Comparison of ENCODE assay signal across 14 mouse cellular contexts in genomic region chr11:86878327-86879065, GRCm38 (mm10).
A peak's percentile ranks its signal among the peaks of the same experiment; 100 is the strongest.
DNase-seq lines count a peak whose midpoint lies in the region; ATAC-seq and TF ChIP-seq lines count a peak whose summit lies in the region.
"Had no signal": no experiment of that assay in that cellular context is flagged by ENCODE, and none has a peak within 500 bp of the region (broad histone marks: within the 10 kb centered on the region; RNA-seq: fewer than 3 reads in every experiment).

No protein-coding gene starts in this region.

- H3K4me1 ChIP-seq in forebrain, postnatal 0 days (ENCODE audit: insufficient read depth), result 0 out of 2 replicates have a peak, but pooled peaks cover 3% of the 10 kb centered on the region
- peaks cover 25% of the 10 kb centered on the region for H3K4me1 ChIP-seq in forebrain, embryonic 10.5 days
- H3K4me1 ChIP-seq in liver, embryonic 14.5 days (replicated peaks; ENCODE audit: control insufficient read depth in 2 of 2, insufficient read depth in 2 of 2, low read length in 1 of 2), result no peaks in the 10 kb centered on the region
- H3K4me1 ChIP-seq in liver, embryonic 11.5 days (replicated peaks; ENCODE audit: control insufficient read depth, insufficient read depth, low read length), result peaks cover 8% of the 10 kb centered on the region; the same call in 1 of the 2 replicates
- peaks cover 2 to 6% of the 10 kb centered on the region in 2 experiments for H3K4me1 ChIP-seq in MEL (ENCODE audit: control insufficient read depth in 1 of 2, insufficient read depth in 2 of 2, low read length in 2 of 2)

- no peaks in the 10 kb centered on the region for H3K27me3 ChIP-seq in forebrain, postnatal 0 days (ENCODE audit: insufficient read depth, low read length)
- no peaks in the 10 kb centered on the region for H3K27me3 ChIP-seq in forebrain, embryonic 10.5 days (ENCODE audit: poor library complexity, severe bottlenecking)
- no peaks in the 10 kb centered on the region for H3K27me3 ChIP-seq in liver, embryonic 14.5 days (ENCODE audit: control insufficient read depth, insufficient read depth, low read length)
- no peaks in the 10 kb centered on the region for H3K27me3 ChIP-seq in liver, embryonic 11.5 days (replicated peaks; ENCODE audit: control insufficient read depth, insufficient read depth, low read length)
- H3K27me3 ChIP-seq in MEL (ENCODE audit: control insufficient read depth in 1 of 2, insufficient read depth in 2 of 2, low read length in 2 of 2), result no peaks in the 10 kb centered on the region; a peak in 1 of 4 replicates
- H3K27me3 ChIP-seq: hindbrain, embryonic 15.5 days; midbrain, embryonic 15.5 days had no signal

- H3K9me3 ChIP-seq in forebrain, postnatal 0 days (ENCODE audit: low read length), result no peaks in the 10 kb centered on the region
- H3K9me3 ChIP-seq in forebrain, embryonic 10.5 days, result no peaks in the 10 kb centered on the region
- H3K9me3 ChIP-seq in liver, embryonic 14.5 days (ENCODE audit: control insufficient read depth, low read length), result no peaks in the 10 kb centered on the region
- H3K9me3 ChIP-seq in liver, embryonic 11.5 days (ENCODE audit: control insufficient read depth, low read length), result no peaks in the 10 kb centered on the region
- H3K9me3 ChIP-seq in MEL (replicated peaks; ENCODE audit: insufficient read depth, low read length), result no peaks in the 10 kb centered on the region
- H3K9me3 ChIP-seq: hindbrain, embryonic 15.5 days; midbrain, embryonic 15.5 days had no signal

- peak; percentile 31 for TF ChIP-seq RAD21 in MEL (IDR thresholded peaks at IDR 0.05; ENCODE audit: low read depth, low read length)

- no peaks in the 10 kb centered on the region for H3K79me2 ChIP-seq in MEL (ENCODE audit: control insufficient read depth, insufficient read depth, low read length, poor library complexity)

- no peak overlapping the region for H3K9ac ChIP-seq in forebrain, postnatal 0 days
- H3K9ac ChIP-seq in liver, embryonic 14.5 days (replicated peaks), result no peak overlapping the region
- no peak overlapping the region for H3K9ac ChIP-seq in liver, embryonic 11.5 days (ENCODE audit: low read depth, low read length)
- H3K9ac ChIP-seq in MEL (ENCODE audit: control insufficient read depth, low read depth, low read length, poor library complexity, severe bottlenecking), result no peak overlapping the region
- H3K9ac ChIP-seq: hindbrain, embryonic 15.5 days; midbrain, embryonic 15.5 days had no signal

- H3K4me2 ChIP-seq in forebrain, postnatal 0 days (ENCODE audit: low read depth), result no peak overlapping the region
- no peak overlapping the region for H3K4me2 ChIP-seq in liver, embryonic 14.5 days (ENCODE audit: low read depth)
- no peak overlapping the region for H3K4me2 ChIP-seq in liver, embryonic 11.5 days
- H3K4me2 ChIP-seq: hindbrain, embryonic 15.5 days; midbrain, embryonic 15.5 days had no signal

- H3K4me3 ChIP-seq in forebrain, postnatal 0 days (ENCODE audit: low read depth, low read length), result no peak overlapping the region
- no peak overlapping the region for H3K4me3 ChIP-seq in forebrain, embryonic 10.5 days
- no peak overlapping the region for H3K4me3 ChIP-seq in liver, embryonic 14.5 days (ENCODE audit: insufficient read depth in 1 of 2, low read depth in 2 of 2, low read length in 2 of 2)
- H3K4me3 ChIP-seq in liver, embryonic 11.5 days (ENCODE audit: low read depth, low read length), result no peak overlapping the region
- H3K4me3 ChIP-seq in MEL (ENCODE audit: control insufficient read depth in 1 of 2, insufficient read depth in 1 of 2, low read depth in 2 of 2, low read length in 2 of 2), result no peak overlapping the region
- H3K4me3 ChIP-seq: hindbrain, embryonic 15.5 days; midbrain, embryonic 15.5 days had no signal

- TF ChIP-seq CTCF in forebrain, postnatal 0 days (IDR thresholded peaks at IDR 0.05; ENCODE audit: low read depth), result peak; percentile 24; the same call in 1 of the 2 replicates
- peak; percentile 40 for TF ChIP-seq CTCF in liver, embryonic 14.5 days (IDR thresholded peaks at IDR 0.05; ENCODE audit: low read depth)
- TF ChIP-seq CTCF in MEL (IDR thresholded peaks at IDR 0.05 in 2 of 3, conservative IDR thresholded peaks at IDR 0.05 in 1 of 3; ENCODE audit: control insufficient read depth in 1 of 3, insufficient read depth in 1 of 3, low read depth in 2 of 3, low read length in 3 of 3, poor library complexity in 1 of 3, severe bottlenecking in 1 of 3), result peak; percentile 53 to 59 (median 59)
- 0 out of 2 replicates have a peak, but pooled peaks have one; percentile 21 for TF ChIP-seq CTCF in brain, embryonic 14.5 days (IDR thresholded peaks at IDR 0.05; ENCODE audit: borderline replicate concordance, extremely low read depth, insufficient read depth, insufficient read length)

- TF ChIP-seq EP300 in liver, embryonic 14.5 days (IDR thresholded peaks at IDR 0.05; ENCODE audit: low read depth), result no peak
- TF ChIP-seq EP300 in MEL (IDR thresholded peaks at IDR 0.05; ENCODE audit: low read depth in 1 of 2, low read length in 2 of 2), result no peak

- H3K36me3 ChIP-seq in forebrain, postnatal 0 days (ENCODE audit: insufficient read depth), result no peaks in the 10 kb centered on the region
- no peaks in the 10 kb centered on the region for H3K36me3 ChIP-seq in forebrain, embryonic 10.5 days (replicated peaks)
- H3K36me3 ChIP-seq in liver, embryonic 14.5 days (replicated peaks; ENCODE audit: control insufficient read depth, insufficient read depth, low read depth), result no peaks in the 10 kb centered on the region
- no peaks in the 10 kb centered on the region for H3K36me3 ChIP-seq in liver, embryonic 11.5 days (ENCODE audit: control insufficient read depth, insufficient read depth, low read length)
- peaks cover 0 to 3% of the 10 kb centered on the region in 2 experiments; a peak in 2 of 4 replicates for H3K36me3 ChIP-seq in MEL (ENCODE audit: control insufficient read depth in 1 of 2, insufficient read depth in 2 of 2, low read length in 2 of 2)
- H3K36me3 ChIP-seq: hindbrain, embryonic 15.5 days; midbrain, embryonic 15.5 days had no signal

- intact Hi-C loops in left cerebral cortex, postnatal 36 days (cut with DNase I), result no loop called here

- 87% methylated on average over 11 of the region's 11 CpGs for WGBS in forebrain, postnatal 0 days
- WGBS in forebrain, embryonic 10.5 days, result 85% methylated on average over 11 of the region's 11 CpGs
- WGBS in liver, embryonic 14.5 days (ENCODE audit: insufficient replicate concordance), result 77% methylated on average over 11 of the region's 11 CpGs
- WGBS in liver, embryonic 11.5 days, result 85% methylated on average over 11 of the region's 11 CpGs

- no peak for ATAC-seq in forebrain, postnatal 0 days
- no peak for ATAC-seq in liver, embryonic 14.5 days (ENCODE audit: insufficient read depth)
- ATAC-seq in liver, embryonic 11.5 days (replicated peaks; ENCODE audit: low FRiP score), result no peak
- ATAC-seq: midbrain, embryonic 15.5 days had no signal

- H3K27ac ChIP-seq in forebrain, postnatal 0 days (ENCODE audit: low read depth, low read length), result no peak overlapping the region
- no peak overlapping the region for H3K27ac ChIP-seq in forebrain, embryonic 10.5 days
- no peak overlapping the region for H3K27ac ChIP-seq in liver, embryonic 14.5 days
- H3K27ac ChIP-seq in liver, embryonic 11.5 days (ENCODE audit: low read depth, low read length), result no peak overlapping the region
- H3K27ac ChIP-seq in MEL (ENCODE audit: control insufficient read depth, low read depth, low read length), result no peak overlapping the region
- H3K27ac ChIP-seq: hindbrain, embryonic 15.5 days; midbrain, embryonic 15.5 days had no signal

- DNase-seq in forebrain, postnatal 0 days, result no peak
- no peak for DNase-seq in forebrain, embryonic 10.5 days (ENCODE audit: extremely low spot score, low spot score)
- DNase-seq in liver, embryonic 14.5 days (ENCODE audit: low read depth in 3 of 3, low spot score in 3 of 3), result no peak
- no peak for DNase-seq in liver, embryonic 11.5 days (ENCODE audit: low spot score)
- DNase-seq in MEL (ENCODE audit: low read depth, low spot score), result peak; percentile 64
- DNase-seq in brain, embryonic 14.5 days (ENCODE audit: low read depth), result no peak
- DNase-seq in spleen, postnatal 36 days (ENCODE audit: low spot score in 2 of 2), result no peak
- DNase-seq in left cerebral cortex, postnatal 36 days (ENCODE audit: low spot score in 2 of 2), result no peak
- DNase-seq: cerebellum, postnatal 25 days; kidney, postnatal 4 days; lung, postnatal 10 days; thymus, adult 2 months had no signal

- TF ChIP-seq POLR2A in MEL (IDR thresholded peaks at IDR 0.05; ENCODE audit: control insufficient read depth in 1 of 2, insufficient read depth in 1 of 2, low read depth in 1 of 2, low read length in 2 of 2, poor library complexity in 1 of 2), result no peak
- TF ChIP-seq POLR2A in brain, embryonic 14.5 days (IDR thresholded peaks at IDR 0.05; ENCODE audit: borderline replicate concordance, extremely low read depth, insufficient read depth, insufficient read length, poor library complexity, severe bottlenecking), result no peak

TF ChIP-seq in MEL, 35 proteins besides CTCF, POLR2A, EP300 and RAD21:
- TF ChIP-seq NELFE (IDR thresholded peaks at IDR 0.05; ENCODE audit: low read depth, low read length) (no peak), ZC3H11A (IDR thresholded peaks at IDR 0.05; ENCODE audit: low read depth, low read length) (peak; percentile 31; the same call in 1 of the 2 replicates), MYB (IDR thresholded peaks at IDR 0.05; ENCODE audit: low read depth, low read length) (no peak), CHD2 (IDR thresholded peaks at IDR 0.05; ENCODE audit: low read length) (no peak), GABPA (IDR thresholded peaks at IDR 0.05; ENCODE audit: low read depth, low read length) (no peak), TBP (IDR thresholded peaks at IDR 0.05; ENCODE audit: low read depth, low read length) (no peak), SMC3 (IDR thresholded peaks at IDR 0.05; ENCODE audit: low read depth, low read length) (peak; percentile 58), MAFK (IDR thresholded peaks at IDR 0.05; ENCODE audit: borderline replicate concordance, low read depth, low read length) (no peak), USF2 (IDR thresholded peaks at IDR 0.05; ENCODE audit: borderline replicate concordance in 1 of 2, insufficient read depth in 1 of 2, low read depth in 1 of 2, low read length in 2 of 2) (no peak), NRF1 (IDR thresholded peaks at IDR 0.05; ENCODE audit: insufficient read depth, low read depth, low read length, poor library complexity, severe bottlenecking) (no peak)
